Mouse (Mus musculus) forebrain, embryonic 15.5 days (tissue): Measurements from ENCODE around the gene Taar6. TPM values are rescaled to one million over a fixed set of nuclear protein-coding genes. Genes with fewer than 3 reads are reported as not detected.

ENCODE experiments used
- polyA plus RNA-seq: library from polyadenylated mRNA; unstranded; fragments of >200 nt; fragmentation: Nextera tagmentation; extraction: Ambion mirVana; gene quantifications from 2 replicates; pipeline ENCODE4 v1.2.1, GENCODE M21; 2015

The Taar6 gene
- polyA plus RNA-seq, 1 experiment from 2014 or later: not detected

Other genes with a start within 250 kb of the Taar6 start
- 113 and 122 TPM in 2 replicates for gene Rps12, start 198.4 kb downstream of the Taar6 start, polyA plus RNA-seq
- gene Slc18b1, start 188.7 kb downstream of the Taar6 start, polyA plus RNA-seq: 15.8 and 16.5 TPM in 2 replicates
- 0.10 TPM in 1 of 2 replicates, not detected in the other for gene Vnn3, start 134.2 kb downstream of the Taar6 start, polyA plus RNA-seq
- 0.13 and 0.19 TPM in 2 replicates for gene Vnn1, start 91.0 kb downstream of the Taar6 start, polyA plus RNA-seq
- not detected in 2 replicates for gene Taar1, start 65.3 kb downstream of the Taar6 start, polyA plus RNA-seq
- not detected in 2 replicates for gene Taar2, start 47.1 kb downstream of the Taar6 start, polyA plus RNA-seq
- not detected in 2 replicates for gene Taar3, start 36.1 kb downstream of the Taar6 start, polyA plus RNA-seq
- gene Taar4, start 25.2 kb downstream of the Taar6 start, polyA plus RNA-seq: not detected in 2 replicates
- gene Taar5, start 14.9 kb downstream of the Taar6 start, polyA plus RNA-seq: not detected in 2 replicates
- gene Taar7a, start 7.8 kb upstream of the Taar6 start, polyA plus RNA-seq: not detected in 2 replicates
- gene Taar7b, start 14.3 kb upstream of the Taar6 start, polyA plus RNA-seq: not detected in 2 replicates
- not detected in 2 replicates for gene Taar7d, start 41.6 kb upstream of the Taar6 start, polyA plus RNA-seq
- gene Taar7e, start 52.0 kb upstream of the Taar6 start, polyA plus RNA-seq: not detected in 2 replicates
- gene Taar7f, start 63.9 kb upstream of the Taar6 start, polyA plus RNA-seq: not detected in 2 replicates
- not detected in 2 replicates for gene Taar8a, start 90.9 kb upstream of the Taar6 start, polyA plus RNA-seq
- not detected in 2 replicates for gene Taar8b, start 106.6 kb upstream of the Taar6 start, polyA plus RNA-seq
- gene Taar8c, start 116.3 kb upstream of the Taar6 start, polyA plus RNA-seq: not detected in 2 replicates
- not detected in 2 replicates for gene Taar9, start 123.9 kb upstream of the Taar6 start, polyA plus RNA-seq
- 252 and 275 TPM in 2 replicates for gene Stx7, start 163.7 kb upstream of the Taar6 start, polyA plus RNA-seq
- 2.4 and 2.8 TPM in 2 replicates for gene Moxd1, start 237.9 kb upstream of the Taar6 start, polyA plus RNA-seq